Mouse (Mus musculus) embryonic fibroblast, embryonic 13.5 days (primary cell): ENCODE results near the gene Vamp1.

ENCODE experiments used
- CTCF ChIP-seq: IDR thresholded peaks from 2 replicates; pipeline ENCODE4 v1.5.1; 2011; ENCODE audit warnings: mild to moderate bottlenecking, control low read depth, low read length, moderate library complexity, borderline replicate concordance; ENCODE audit not compliant: insufficient read depth
- POLR2A ChIP-seq: IDR thresholded peaks from 2 replicates; pipeline ENCODE4 v1.6.1; 2011; ENCODE audit warnings: low read depth, mild to moderate bottlenecking, control low read depth, low read length, moderate library complexity

- TF ChIP-seq CTCF = no peak
- no peak for TF ChIP-seq POLR2A
Measured at GRCm38 (mm10) chr6:125279729-125280128, 64.4 kb downstream of the Vamp1 start.
